Mouse (Mus musculus) heart, embryonic 13.5 days (tissue): Measurements from ENCODE around the gene Zscan2. TPM values are rescaled to one million over a fixed set of nuclear protein-coding genes. Genes with fewer than 3 reads are reported as not detected.

Experiments used
- ATAC-seq: fragments of 200-750 bp; cut with Nextera tagmentation; 2 replicates; pipeline ENCODE4 v1.8.0; 2017; ENCODE audit warnings: moderate TSS enrichment; ENCODE audit not compliant: insufficient number of reproducible peaks, low FRiP score, low TSS enrichment; ENCODE audit errors: extremely low read depth
- H3K27ac ChIP-seq: fragments of 300-500 bp; sonication (generic); replicated peaks from 2 replicates; pipeline ENCODE4 v1.5.1; 2015; ENCODE audit warnings: moderate library complexity, mild to moderate bottlenecking, inconsistent platforms
- H3K27me3 ChIP-seq: fragments of 300-500 bp; sonication (generic); replicated peaks from 2 replicates; pipeline ENCODE4 v1.6.1; 2015; ENCODE audit warnings: mild to moderate bottlenecking, inconsistent platforms
- H3K36me3 ChIP-seq: fragments of 300-500 bp; sonication (generic); 2 replicates; pipeline ENCODE4 v1.6.1; 2015; ENCODE audit warnings: mild to moderate bottlenecking, inconsistent platforms
- H3K4me1 ChIP-seq: fragments of 300-500 bp; sonication (generic); 2 replicates; pipeline ENCODE4 v1.6.1; 2015; ENCODE audit warnings: inconsistent platforms
- H3K4me2 ChIP-seq: fragments of 300-500 bp; sonication (generic); 2 replicates; pipeline ENCODE4 v1.6.1; 2015; ENCODE audit warnings: inconsistent platforms, mild to moderate bottlenecking, moderate library complexity
- H3K4me3 ChIP-seq: fragments of 300-500 bp; sonication (generic); 2 replicates; pipeline ENCODE4 v1.5.1; 2015; ENCODE audit warnings: moderate library complexity, mild to moderate bottlenecking, inconsistent platforms
- H3K9ac ChIP-seq: fragments of 300-500 bp; sonication (generic); 2 replicates; pipeline ENCODE4 v1.6.1; 2015; ENCODE audit warnings: inconsistent platforms, mild to moderate bottlenecking, moderate library complexity
- H3K9me3 ChIP-seq: fragments of 300-500 bp; sonication (generic); 2 replicates; pipeline ENCODE4 v1.6.1; 2016; ENCODE audit warnings: inconsistent platforms
- WGBS: fragments of 180-500 bp; shearing (Covaris S2); methylation state at CpG from one replicate; pipeline ENCODE4 v1.1.7; 2015; ENCODE audit warnings: mixed read lengths; 5-methylcytosine and 5-hydroxymethylcytosine counted together
- polyA plus RNA-seq: library from polyadenylated mRNA; unstranded; fragments of >200 nt; fragmentation: Nextera tagmentation; extraction: Ambion mirVana; gene quantifications from 2 replicates; pipeline ENCODE4 v1.2.1, GENCODE M21; 2015

Zscan2 gene
- polyA plus RNA-seq, 1 experiment from 2014 or later, result 1.9 TPM

- Histone ChIP-seq H3K27ac (no peak overlapping the region), H3K9me3 (no peaks in the 10 kb centered on the region), H3K27me3 (no peaks in the 10 kb centered on the region), H3K4me1 (peaks cover 7% of the 10 kb centered on the region), H3K4me3 (no peak overlapping the region), H3K36me3 (no peaks in the 10 kb centered on the region), H3K9ac (no peak overlapping the region), H3K4me2 (no peak overlapping the region)
- ATAC-seq, result no peak
- WGBS, result 91% methylated on average over 12 of the region's 12 CpGs
Measured at GRCm38 (mm10) chr7:80844691-80845090, 16.0 kb upstream of the Zscan2 start.

- no peaks in the 10 kb centered on the region for H3K36me3 ChIP-seq
- H3K4me1 ChIP-seq, result peaks cover 7% of the 10 kb centered on the region
- H3K4me2 ChIP-seq, result no peak overlapping the region
- H3K4me3 ChIP-seq, result no peak overlapping the region
- H3K27me3 ChIP-seq, result no peaks in the 10 kb centered on the region
- H3K27ac ChIP-seq, result no peak overlapping the region
- no peak for ATAC-seq
- no peaks in the 10 kb centered on the region for H3K9me3 ChIP-seq
- no peak overlapping the region for H3K9ac ChIP-seq
- WGBS, result 63% methylated on average over 15 of the region's 15 CpGs
Measured at GRCm38 (mm10) chr7:80845621-80846279, 15.0 kb upstream of the Zscan2 start.

- Histone ChIP-seq H3K4me2 (no peak overlapping the region), H3K27ac (no peak overlapping the region), H3K4me1 (peaks cover 7% of the 10 kb centered on the region), H3K9ac (no peak overlapping the region), H3K9me3 (no peaks in the 10 kb centered on the region), H3K4me3 (no peak overlapping the region), H3K27me3 (no peaks in the 10 kb centered on the region), H3K36me3 (no peaks in the 10 kb centered on the region)
- WGBS, result 83% methylated on average over 10 of the region's 10 CpGs
- no peak for ATAC-seq
Measured at GRCm38 (mm10) chr7:80846280-80846678, 14.4 kb upstream of the Zscan2 start.

- ATAC-seq, result no peak
- H3K4me3 ChIP-seq, result no peak overlapping the region
Measured at GRCm38 (mm10) chr7:80846709-80847108, 14.0 kb upstream of the Zscan2 start.

GRCm38 (mm10) chr7:80849267-80849666, 11.5 kb upstream of the Zscan2 start:
- peaks cover 7% of the 10 kb centered on the region for H3K4me1 ChIP-seq
- H3K4me3 ChIP-seq, result no peak overlapping the region
- H3K36me3 ChIP-seq, result no peaks in the 10 kb centered on the region
- H3K4me2 ChIP-seq, result peak overlapping the region; percentile 43
- no peak for ATAC-seq
- peak overlapping the region; percentile 58 for H3K27ac ChIP-seq
- H3K9ac ChIP-seq, result peak overlapping the region; percentile 42; the same call in 1 of the 2 replicates
- WGBS, result 30% methylated on average over 2 of the region's 2 CpGs
- no peaks in the 10 kb centered on the region for H3K27me3 ChIP-seq
- H3K9me3 ChIP-seq, result no peaks in the 10 kb centered on the region

More at GRCm38 (mm10) chr7:80846709-80847108, 14.0 kb upstream of the Zscan2 start:
- H3K27me3 ChIP-seq, result no peaks in the 10 kb centered on the region
- no peak overlapping the region for H3K4me2 ChIP-seq
- H3K36me3 ChIP-seq, result no peaks in the 10 kb centered on the region
- H3K9ac ChIP-seq, result no peak overlapping the region
- no peaks in the 10 kb centered on the region for H3K9me3 ChIP-seq
- WGBS, result 75% methylated on average over 5 of the region's 5 CpGs
- H3K27ac ChIP-seq, result no peak overlapping the region
- H3K4me1 ChIP-seq, result peaks cover 7% of the 10 kb centered on the region

GRCm38 (mm10) chr7:80849710-80850109, 11.0 kb upstream of the Zscan2 start:
- ATAC-seq, result no peak
- no peaks in the 10 kb centered on the region for H3K9me3 ChIP-seq
- peak overlapping the region; percentile 42; the same call in 1 of the 2 replicates for H3K9ac ChIP-seq
- H3K4me2 ChIP-seq, result peak overlapping the region; percentile 43
- H3K4me1 ChIP-seq, result peaks cover 7% of the 10 kb centered on the region
- no peaks in the 10 kb centered on the region for H3K36me3 ChIP-seq
- peak overlapping the region; percentile 58 for H3K27ac ChIP-seq
- H3K4me3 ChIP-seq, result no peak overlapping the region
- H3K27me3 ChIP-seq, result no peaks in the 10 kb centered on the region
- 19% methylated on average over 4 of the region's 4 CpGs for WGBS

- no peak for ATAC-seq
- Histone ChIP-seq H3K4me3 (no peak overlapping the region), H3K4me2 (no peak overlapping the region), H3K9me3 (no peaks in the 10 kb centered on the region), H3K9ac (no peak overlapping the region), H3K4me1 (peaks cover 7% of the 10 kb centered on the region), H3K27me3 (no peaks in the 10 kb centered on the region), H3K27ac (no peak overlapping the region), H3K36me3 (no peaks in the 10 kb centered on the region)
- 75% methylated on average over 5 of the region's 5 CpGs for WGBS
Measured at GRCm38 (mm10) chr7:80850520-80850919, 10.2 kb upstream of the Zscan2 start.

- Histone ChIP-seq H3K36me3 (no peaks in the 10 kb centered on the region), H3K9me3 (no peaks in the 10 kb centered on the region), H3K27me3 (no peaks in the 10 kb centered on the region), H3K27ac (no peak overlapping the region), H3K4me2 (no peak overlapping the region), H3K9ac (no peak overlapping the region), H3K4me3 (no peak overlapping the region), H3K4me1 (peaks cover 7% of the 10 kb centered on the region)
- ATAC-seq, result no peak
- 83% methylated on average over 3 of the region's 3 CpGs for WGBS
Measured at GRCm38 (mm10) chr7:80853218-80853617, 7.5 kb upstream of the Zscan2 start.

- ATAC-seq, result no peak
- Histone ChIP-seq H3K4me1 (peaks cover 4% of the 10 kb centered on the region; the same call in 1 of the 2 replicates), H3K27ac (no peak overlapping the region), H3K4me3 (no peak overlapping the region), H3K36me3 (no peaks in the 10 kb centered on the region), H3K27me3 (no peaks in the 10 kb centered on the region), H3K9me3 (no peaks in the 10 kb centered on the region), H3K9ac (no peak overlapping the region), H3K4me2 (no peak overlapping the region)
Measured at GRCm38 (mm10) chr7:80855316-80855715, 5.4 kb upstream of the Zscan2 start.

GRCm38 (mm10) chr7:80857181-80857580, 3.5 kb upstream of the Zscan2 start:
- Histone ChIP-seq H3K36me3 (no peaks in the 10 kb centered on the region), H3K9ac (no peak overlapping the region), H3K4me3 (no peak overlapping the region), H3K9me3 (no peaks in the 10 kb centered on the region), H3K27ac (no peak overlapping the region), H3K4me2 (no peak overlapping the region), H3K27me3 (no peaks in the 10 kb centered on the region), H3K4me1 (peaks cover 12% of the 10 kb centered on the region)
- ATAC-seq, result no peak
- WGBS, result 20% methylated on average over 6 of the region's 6 CpGs

GRCm38 (mm10) chr7:80860227-80860626, 493 bp upstream of the Zscan2 start:
- WGBS, result under 1% methylated on average over 13 of the region's 13 CpGs
- H3K4me2 ChIP-seq, result peak overlapping the region; percentile 74
- H3K4me3 ChIP-seq, result peak overlapping the region; percentile 90
- H3K27ac ChIP-seq, result no peak overlapping the region
- no peaks in the 10 kb centered on the region for H3K9me3 ChIP-seq
- ATAC-seq, result no peak
- no peaks in the 10 kb centered on the region for H3K27me3 ChIP-seq
- H3K9ac ChIP-seq, result peak overlapping the region; percentile 96
- peaks cover 40% of the 10 kb centered on the region for H3K4me1 ChIP-seq
- H3K36me3 ChIP-seq, result peaks cover 22% of the 10 kb centered on the region

- Histone ChIP-seq H3K36me3 (peaks cover 44% of the 10 kb centered on the region), H3K9me3 (no peaks in the 10 kb centered on the region; the same call in 1 of the 2 replicates), H3K4me2 (peak overlapping the region; percentile 74; the same call in 1 of the 2 replicates), H3K9ac (no peak overlapping the region), H3K4me3 (no peak overlapping the region), H3K27ac (no peak overlapping the region), H3K27me3 (no peaks in the 10 kb centered on the region), H3K4me1 (peaks cover 59% of the 10 kb centered on the region)
- 86% methylated on average over 2 of the region's 2 CpGs for WGBS
- no peak for ATAC-seq
Measured at GRCm38 (mm10) chr7:80862475-80862874, 1.8 kb downstream of the Zscan2 start.
